Mouse (Mus musculus): Measurements from ENCODE around the gene Lpar1.

Lpar1 gene

DNA sequence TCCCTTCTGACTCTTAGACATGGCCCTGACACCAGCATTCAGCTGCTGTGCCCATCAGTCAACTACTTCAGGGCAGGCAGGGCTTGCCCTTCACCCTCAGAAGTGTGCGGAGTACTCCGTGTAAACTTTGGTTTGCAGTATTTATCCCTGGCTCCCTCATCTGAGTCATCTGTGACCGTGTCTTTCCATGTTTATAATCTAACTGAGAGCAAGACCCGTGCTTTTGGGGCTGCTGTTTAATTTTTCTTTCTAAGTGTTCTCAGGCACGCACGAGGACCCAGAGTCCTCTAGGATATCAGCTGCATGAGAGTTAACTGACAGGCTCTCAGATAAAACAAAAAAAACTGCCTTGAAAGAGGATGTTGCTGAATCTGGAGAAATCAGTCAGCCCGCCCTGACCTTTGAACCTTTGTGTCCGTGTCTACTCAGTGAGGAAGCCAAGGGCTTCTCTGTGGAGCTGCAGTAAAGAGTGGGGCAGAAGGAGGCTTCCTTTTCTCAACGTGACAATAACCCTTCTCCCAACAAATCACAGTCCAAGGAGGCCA, 7.7 kb downstream of the Lpar1 start:
- DNase-seq (ENCODE audit: low read depth, low spot score), result no peak

DNA sequence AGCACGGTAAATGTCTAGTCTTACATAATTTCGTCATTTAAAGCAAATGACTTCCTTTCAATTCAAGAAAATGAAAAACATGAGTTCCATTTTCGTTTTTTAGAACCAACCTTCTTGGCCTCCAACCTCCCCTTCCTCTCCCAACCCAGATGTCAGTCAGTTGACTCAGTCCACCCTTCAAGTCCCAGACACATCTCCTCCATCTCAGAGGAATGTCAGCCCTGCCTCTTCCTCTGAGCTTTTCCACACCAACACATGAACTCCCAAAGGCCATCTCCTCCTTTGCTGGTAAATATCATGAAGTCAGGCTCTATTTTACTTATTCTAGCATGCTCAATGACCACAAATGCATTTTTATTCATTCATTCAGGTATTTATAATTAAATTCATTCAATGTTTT, 10.5 kb downstream of the Lpar1 start:
- no peak for DNase-seq (ENCODE audit: low read depth, low spot score)

DNA sequence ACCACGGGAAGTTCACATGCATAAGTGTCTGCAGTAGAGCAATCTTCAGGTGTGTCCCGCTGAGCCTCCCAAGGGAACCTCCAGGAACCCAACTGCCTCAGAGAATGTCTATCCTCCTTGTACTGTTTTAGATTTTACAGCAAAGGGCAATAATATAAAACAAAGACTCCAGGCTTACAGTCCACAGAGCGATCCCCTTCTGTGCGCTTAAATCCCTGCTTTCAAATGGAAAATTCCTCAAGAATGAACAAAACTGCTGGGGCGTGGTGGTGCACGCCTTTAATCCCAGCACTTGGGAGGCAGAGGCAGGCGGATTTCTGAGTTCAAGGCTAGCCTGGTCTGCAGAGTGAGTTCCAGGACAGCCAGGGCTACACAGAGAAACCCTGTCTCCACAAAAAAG, 11.0 kb downstream of the Lpar1 start:
- peak; percentile 91 for DNase-seq (ENCODE audit: low read depth, low spot score)

DNA sequence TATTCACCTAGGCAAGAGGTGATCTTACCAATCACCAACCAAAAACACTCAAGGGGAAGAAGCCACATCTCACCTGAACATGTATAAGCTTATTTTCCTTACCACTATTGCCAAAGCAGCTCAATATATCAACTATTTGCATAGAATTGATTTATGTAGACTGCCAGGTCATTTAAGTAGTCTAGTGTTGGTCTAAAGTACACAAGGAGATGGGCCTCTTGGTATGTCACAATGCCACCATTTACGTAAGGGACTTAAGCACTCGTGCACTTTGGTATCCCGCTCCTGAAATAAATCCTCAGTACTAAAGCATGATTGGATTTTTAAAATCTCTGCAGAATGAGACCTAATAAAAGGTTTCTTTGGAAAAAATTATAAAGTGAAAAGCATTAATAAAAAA, 12.9 kb downstream of the Lpar1 start:
- no peak for DNase-seq (ENCODE audit: low read depth, low spot score)

DNA sequence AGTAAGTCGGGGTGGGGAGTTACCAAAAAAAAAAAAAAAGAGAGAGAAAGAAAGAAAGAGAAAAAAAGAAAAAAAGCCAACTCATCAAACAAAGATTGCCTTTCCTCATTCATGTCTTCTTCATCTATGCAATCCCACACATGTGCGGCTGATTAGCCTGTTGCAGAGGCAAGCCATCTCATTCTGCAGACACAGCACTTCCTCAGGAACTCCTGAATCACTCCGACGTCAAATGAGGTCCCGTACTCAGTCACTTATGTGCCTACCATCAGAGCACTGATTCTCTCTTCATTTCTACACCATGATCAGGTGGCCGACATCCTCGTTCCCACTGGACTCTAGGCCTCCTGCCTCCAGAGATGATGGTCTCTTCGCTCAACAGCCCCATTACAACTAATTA, 13.3 kb downstream of the Lpar1 start:
- no peak for DNase-seq (ENCODE audit: low read depth, low spot score)

DNA sequence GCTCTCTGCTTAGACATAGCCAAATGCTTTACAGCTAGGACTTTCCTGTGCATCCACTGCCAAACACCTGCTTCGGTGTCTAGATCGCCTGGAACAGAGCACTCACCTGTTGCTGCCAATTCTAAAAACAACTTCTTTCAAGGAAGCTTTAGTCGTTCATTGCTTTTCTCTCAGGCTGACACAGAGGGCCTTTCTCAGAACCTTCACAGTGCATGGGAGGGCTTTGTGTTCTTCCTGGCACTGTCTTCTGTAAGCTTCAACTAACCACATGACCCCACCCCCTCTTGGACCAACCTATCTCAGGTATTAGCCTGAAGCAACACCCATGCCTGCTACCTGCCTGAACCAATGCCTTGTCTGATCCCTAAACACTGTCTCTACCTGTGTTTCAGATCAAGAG, 15.0 kb downstream of the Lpar1 start:
- no peak for DNase-seq (ENCODE audit: low read depth, low spot score)

DNA sequence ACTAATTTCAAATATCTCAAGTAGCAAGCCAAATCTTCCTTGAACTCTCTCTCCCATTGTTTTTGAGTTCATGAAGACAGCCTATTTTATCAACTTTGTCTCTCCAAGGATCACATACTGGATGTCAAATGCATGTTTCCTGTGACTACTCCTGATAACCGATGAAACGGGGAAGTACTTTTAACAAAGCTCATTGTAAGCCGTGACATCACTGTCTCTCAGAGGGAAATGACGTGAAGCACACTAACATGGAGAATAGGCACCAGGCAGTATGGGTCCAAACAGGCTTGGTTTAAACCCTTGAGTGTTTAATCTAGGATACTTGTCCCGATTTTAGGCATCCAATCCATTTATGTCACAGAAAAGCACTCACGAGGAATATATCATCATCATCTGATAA, 17.9 kb downstream of the Lpar1 start:
- no peak for DNase-seq (ENCODE audit: low read depth, low spot score)

DNA sequence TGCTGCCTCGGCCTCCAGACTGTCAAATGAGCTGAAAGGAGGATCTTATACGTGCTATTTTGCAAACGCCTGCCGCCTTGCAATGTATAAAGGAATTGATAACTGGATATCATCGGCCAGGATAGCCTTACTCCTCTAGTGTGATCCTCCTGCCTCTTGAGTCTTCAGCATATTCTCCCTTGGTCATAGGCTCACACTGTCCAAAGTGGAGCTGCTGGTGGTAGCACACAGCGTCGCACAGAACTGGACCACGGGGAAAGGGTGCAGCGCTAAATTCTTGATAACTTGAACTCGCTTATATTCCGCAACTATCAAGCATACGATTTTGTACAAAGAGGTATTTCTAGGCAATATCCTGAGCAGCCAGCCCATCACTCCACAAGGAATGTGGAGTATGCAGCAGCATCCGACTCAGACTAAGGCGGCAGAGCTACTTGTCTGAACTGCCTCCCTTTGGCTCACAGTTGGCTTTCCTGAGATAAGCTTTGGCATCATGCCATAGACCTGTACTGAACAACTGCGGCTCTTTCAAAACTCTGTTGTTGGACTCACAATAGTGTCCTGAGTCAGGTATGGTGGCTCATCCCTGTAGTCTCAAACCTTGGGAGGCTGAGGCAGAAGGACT, 18.9 kb downstream of the Lpar1 start:
- DNase-seq (ENCODE audit: low read depth, low spot score), result no peak

DNA sequence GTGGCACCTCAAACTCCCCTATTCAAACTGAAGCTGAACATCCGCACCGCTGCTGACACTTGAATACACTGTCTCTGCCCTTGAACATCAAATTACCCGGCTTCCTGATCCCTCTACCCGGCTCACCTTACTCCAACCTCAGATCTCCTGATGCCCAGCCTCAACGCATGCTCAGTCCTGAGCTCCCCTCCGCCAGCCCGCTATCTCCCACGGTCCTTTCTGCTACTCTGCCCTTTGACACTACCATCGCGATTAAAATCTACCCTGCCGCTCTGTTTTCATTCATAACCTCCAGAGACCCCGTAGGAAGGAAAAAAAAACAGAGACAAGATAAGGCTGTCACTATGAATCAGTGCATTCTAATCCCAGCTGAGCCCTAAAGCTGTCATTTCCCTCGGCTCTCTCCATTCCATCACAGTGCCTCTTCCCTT, 19.5 kb downstream of the Lpar1 start:
- no peak for DNase-seq (ENCODE audit: low read depth, low spot score)

DNA sequence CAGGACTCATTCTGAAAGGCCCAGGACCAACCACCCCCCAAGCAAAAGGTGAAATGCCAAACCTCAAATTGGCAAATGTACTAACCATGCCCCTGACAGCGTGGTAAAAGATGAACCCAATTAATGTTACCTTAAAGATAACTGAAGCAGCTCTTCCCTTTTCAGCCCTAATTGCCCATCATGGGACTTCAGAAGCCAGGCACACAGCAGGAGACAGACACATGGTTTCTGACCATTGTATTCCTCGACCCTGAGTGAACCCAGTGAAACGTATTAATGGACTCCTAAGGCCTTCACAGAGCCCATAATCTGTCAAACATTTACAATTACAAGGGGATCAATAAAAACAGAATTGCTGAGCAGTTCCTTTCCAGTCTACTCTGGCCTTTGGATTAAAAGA, 20.2 kb downstream of the Lpar1 start:
- DNase-seq (ENCODE audit: low read depth, low spot score), result no peak

DNA sequence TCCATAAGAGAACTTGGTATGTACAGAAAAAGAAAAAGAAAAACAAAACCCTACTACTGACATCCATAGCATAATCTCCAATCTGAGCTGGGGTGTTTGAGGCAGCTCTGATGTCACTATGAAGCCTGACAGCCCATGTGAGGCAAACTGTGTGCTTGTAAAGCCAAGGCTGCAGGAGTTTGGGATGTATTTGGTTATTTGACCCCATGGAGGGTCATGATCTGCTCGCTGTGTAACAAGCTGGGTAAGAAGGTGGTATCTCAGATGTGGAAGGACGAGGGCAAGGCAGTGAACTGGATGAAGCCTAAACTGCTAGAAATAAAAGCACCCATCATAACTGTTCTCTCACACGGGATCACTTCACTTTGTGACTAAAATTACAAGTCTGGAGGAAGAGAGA, 21.4 kb downstream of the Lpar1 start:
- DNase-seq (ENCODE audit: low read depth, low spot score), result no peak

DNA sequence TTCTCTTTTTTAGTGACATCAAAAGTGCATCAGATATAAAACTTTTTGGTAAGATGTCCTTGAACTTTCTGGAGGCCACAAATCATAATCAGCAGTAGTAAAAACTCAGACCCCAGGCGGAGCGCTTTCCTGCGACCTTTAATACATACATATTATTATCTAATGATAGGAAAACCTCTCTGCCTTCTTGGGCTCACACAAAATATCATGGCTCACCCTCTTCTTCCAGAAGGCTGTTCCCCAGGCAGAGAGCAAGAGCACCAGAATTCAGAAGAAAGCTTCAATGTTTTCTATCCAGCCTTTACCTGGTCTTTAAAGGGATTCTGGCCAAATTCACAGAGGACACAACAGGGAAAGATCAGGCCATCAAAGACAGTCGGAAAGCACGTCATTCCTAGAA, 23.0 kb downstream of the Lpar1 start:
- DNase-seq (ENCODE audit: low read depth, low spot score), result no peak

DNA sequence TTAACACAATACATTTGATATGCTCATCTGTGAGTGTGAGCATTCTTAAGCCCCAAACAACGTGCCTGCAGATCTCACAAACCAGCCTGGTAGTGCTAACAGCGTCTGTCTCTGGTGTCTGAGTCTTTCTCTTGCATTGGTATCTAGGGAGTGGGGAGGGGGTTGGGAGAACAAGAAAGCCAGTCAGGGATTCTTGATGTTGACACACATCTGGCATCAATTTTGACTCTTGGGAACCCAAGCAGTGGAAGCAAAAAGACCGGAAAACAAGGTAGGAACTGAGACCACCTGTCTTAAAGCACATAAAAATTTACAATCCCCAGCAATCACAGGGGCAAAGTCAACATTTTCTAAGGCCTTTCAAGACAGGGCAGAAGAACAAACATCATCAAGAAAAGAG, 23.4 kb downstream of the Lpar1 start:
- DNase-seq (ENCODE audit: low read depth, low spot score), result no peak

DNA sequence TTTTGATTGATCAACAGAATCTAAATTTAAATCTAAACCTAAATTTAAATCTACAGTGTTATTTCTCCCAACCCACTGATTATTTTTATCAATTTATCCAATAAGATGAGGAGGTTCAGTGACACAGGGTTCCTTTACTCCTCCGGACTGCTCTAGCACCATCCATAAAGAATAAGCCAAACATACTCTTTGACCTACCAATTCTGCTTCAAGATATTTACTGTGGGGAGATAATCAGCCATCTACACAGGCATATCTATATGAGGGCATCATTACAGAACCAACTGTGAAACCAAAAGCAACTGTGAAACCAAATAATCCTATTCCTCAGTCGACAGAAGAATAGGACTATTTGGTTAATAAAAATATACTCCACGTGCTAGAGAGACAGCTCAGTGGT, 25.8 kb downstream of the Lpar1 start:
- DNase-seq (ENCODE audit: low read depth, low spot score), result no peak

DNA sequence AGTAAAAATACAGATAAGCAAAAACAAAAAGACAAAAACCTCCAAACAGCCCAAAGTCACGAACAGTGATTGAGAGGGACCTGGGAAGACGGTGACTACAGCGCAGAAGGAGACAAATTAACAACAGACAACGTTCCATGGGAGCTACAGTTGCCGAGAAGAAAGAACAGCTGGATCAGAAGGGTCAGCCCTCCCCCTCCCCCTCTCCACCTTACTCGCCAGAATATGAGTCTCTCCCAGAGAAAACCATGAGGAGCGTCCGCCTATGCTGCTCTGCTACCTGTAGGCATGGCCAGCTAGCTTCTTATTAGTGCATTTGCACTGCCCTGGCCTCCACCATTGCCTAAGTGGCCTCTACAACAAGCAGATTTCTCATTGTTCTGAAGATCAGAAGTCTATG, 32.6 kb downstream of the Lpar1 start:
- no peak for DNase-seq (ENCODE audit: low read depth, low spot score)

DNA sequence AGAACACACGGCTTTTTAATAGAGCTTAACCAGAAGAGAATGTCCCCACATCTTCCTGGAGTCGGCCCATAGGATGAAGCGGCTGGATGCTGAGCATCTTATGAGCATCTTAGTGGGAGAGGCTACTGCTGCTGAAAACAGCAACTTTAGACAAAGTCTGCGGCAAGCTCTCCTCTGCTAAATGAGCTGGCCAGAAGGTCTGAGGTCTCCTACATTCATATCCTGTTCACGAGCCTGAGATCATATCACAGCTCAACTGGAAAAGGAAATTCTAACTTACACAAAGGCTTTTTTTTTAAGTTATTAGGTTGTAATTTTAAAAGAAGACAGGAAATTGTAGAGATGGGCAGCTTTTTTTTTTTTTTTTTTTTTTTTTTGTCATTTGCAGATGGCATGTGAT, 33.2 kb downstream of the Lpar1 start:
- DNase-seq (ENCODE audit: low read depth, low spot score), result no peak

DNA sequence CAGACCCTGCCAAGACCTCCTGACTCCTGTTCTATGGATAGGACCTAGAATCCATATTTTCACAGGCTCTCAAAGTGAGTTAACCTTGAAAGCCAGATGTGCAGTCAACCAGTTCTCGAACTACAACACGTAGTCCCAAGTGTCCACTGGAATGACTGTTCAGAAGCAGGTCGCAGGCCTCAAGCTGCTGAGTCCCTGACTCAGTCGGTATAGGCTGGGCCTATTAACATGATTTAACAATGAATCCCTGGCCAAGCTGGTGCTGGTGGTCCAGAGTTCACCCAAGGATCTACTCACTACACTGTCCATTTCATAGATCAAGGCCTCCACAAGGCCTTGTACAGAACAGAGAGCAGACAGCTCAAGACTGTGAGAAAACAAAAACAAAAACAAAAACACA, 33.8 kb downstream of the Lpar1 start:
- no peak for DNase-seq (ENCODE audit: low read depth, low spot score)

DNA sequence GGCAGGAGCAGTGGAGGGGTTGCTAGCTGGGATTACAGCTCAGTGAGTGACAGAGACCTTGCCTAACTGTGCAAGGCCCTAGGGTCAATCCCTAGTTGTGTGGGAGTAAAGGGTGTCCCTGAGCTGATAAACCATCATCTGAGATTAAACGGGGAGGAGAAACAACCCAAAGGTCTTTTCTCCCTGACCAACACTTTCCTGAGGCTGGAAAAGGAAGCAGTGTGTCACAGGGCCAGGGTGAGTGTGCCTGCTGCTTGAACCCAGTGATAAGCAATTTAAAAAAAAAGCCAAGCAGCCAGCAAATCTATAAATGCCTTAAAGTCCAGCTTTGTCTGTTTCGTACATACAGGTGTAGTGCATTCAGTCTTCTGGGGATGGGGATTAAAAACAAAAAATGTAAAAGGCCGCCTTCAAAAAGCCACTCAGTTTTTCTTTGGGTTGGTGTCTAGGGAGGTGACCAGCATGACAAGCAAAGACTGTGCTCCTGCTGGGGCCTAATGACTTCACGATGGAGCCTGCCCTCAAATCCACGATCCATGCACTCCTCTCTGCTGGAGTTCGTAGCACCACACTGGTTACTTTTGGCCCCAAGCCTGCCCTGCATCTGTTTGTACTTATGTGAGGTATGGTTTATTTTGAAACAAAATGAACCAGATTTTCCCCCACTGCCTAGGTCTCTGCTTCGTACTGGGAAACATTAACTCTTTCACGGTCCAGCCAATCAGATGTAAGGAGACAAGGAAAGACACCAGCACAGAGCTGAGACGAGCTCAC, 35.3 kb downstream of the Lpar1 start:
- DNase-seq (ENCODE audit: low read depth, low spot score), result no peak

DNA sequence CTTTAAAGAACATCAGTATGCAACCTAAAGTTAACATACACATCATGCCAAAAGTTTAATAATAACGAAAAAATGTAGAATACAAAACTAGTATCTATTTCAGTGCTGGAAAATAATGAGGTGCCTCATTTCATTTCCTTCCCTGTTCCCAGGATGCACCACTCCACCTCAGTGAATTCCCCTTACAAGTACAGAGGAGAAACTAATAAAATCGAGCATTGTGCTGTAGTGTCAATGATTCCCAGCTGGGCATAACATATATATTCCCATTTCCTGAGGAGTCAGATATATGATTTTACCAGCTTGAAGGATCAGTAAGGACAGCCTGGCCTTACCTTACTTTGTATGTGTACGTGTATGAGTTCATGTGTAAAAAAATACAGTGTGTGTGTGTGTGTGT, 36.9 kb downstream of the Lpar1 start:
- DNase-seq (ENCODE audit: low read depth, low spot score), result no peak

DNA sequence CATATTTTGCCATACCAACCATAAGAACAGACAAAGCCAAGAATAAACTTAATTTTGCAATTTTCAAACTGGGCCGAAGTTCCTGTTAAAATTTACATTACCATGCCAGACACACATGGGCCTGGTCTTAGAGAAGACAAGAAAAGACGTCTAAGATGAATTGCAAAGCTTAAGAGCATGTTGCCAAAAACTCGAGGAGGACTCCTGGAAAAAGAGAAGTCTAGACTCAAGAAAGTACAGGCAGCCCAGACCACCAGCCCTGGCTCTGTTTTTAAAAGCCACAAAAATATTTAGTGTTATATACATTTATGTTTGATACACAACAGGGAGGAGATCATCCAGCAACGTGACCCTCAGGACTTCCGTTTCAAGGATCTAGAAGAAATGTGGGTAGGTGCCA, 37.5 kb downstream of the Lpar1 start:
- DNase-seq (ENCODE audit: low read depth, low spot score), result no peak

DNA sequence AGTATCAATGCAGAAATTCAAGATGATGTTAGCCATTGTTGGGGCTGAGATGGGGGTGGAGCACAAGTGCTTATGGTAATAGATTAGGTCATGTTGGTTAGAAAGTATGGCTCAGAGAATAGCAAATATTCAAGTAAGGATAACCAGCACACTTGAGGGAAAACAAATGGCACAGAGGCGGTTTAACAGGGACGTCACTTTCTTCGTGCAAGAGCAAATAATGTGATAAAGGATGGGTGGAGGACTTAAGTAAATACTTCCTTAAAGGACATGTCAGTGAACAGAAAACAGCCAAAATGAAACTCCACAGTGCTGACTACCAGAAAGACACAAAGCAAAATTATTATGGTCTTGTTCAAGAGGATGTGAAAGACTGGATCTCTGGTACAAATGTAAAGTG, 42.1 kb downstream of the Lpar1 start:
- DNase-seq (ENCODE audit: low read depth, low spot score), result no peak

DNA sequence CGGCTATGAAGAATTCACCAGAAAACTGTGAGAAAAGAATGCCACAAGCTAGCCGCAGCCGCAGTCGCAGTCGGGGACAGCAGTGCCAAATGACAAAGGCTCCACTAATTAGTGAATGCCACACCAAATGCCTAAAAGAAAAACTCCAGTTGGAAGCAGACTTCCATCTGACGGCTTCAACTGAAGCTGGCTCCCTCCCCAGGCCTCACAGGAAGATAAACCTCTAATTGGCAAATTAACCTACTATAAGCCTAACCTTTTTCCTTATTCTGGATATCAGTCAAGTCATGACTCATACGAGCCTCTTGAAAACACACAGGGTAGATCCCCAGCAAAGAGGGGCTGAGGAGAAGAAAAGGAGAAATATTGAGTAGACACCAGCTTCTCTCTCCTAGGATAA, 44.9 kb downstream of the Lpar1 start:
- no peak for DNase-seq (ENCODE audit: low read depth, low spot score)

DNA sequence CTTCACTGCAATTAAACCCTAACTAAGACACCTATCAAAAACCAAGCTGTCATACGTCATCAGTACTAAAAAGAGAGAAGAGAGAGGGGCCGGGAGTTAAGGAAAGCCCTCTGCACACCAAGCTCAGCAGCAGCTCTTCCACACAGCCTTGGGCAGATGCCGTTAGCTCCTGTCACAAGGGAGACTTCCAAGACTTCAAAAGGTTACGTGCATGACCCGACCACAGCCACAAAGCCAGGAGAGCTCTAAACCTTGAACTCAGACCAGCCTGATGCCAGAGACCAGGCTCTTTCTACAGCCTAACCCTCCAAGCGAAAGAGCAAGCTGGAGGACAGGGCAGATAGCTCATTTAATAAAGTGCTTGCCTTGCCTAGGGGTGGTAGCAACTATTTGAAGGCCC, 46.2 kb downstream of the Lpar1 start:
- no peak for DNase-seq (ENCODE audit: low read depth, low spot score)
